Mouse (Mus musculus): ENCODE data around the gene Csnk1g2.

DNA sequence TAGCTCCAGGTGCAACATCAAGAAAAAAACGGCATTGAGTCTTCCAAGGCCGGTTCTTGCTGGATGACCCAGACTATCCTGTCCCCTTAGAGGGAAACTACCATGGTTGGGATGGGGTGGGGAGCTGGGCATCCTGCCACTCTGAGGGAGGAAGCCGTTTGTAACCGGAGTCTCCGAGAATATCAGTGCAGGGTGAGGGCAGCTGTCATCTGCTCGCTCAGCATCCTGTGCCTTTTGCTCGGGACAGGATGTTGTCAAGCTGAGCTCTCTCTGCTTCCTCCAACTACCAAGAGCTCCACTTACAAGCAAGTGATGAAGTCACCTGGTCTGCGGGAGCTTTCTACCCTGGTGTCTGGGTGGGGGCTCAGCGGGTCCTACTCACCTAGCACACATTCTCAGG, 4.5 kb upstream of the Csnk1g2 start:
- TF ChIP-seq CTCF (IDR thresholded peaks at IDR 0.05; ENCODE audit: extremely low read depth, insufficient read depth, low read length), result no peak
- no peak for TF ChIP-seq POLR2A (IDR thresholded peaks at IDR 0.05; ENCODE audit: extremely low read depth, insufficient read depth, low read length)

Measured in cortical plate, adult 2 months (tissue).